Mouse (Mus musculus) lung, adult 2 months (tissue): ENCODE measurements around the gene Lmtk2.

Source experiments
- CTCF ChIP-seq: fragments of 200-500 bp; IDR thresholded peaks from 2 replicates; pipeline ENCODE4 v1.5.1; 2011; ENCODE audit warnings: mild to moderate bottlenecking, low read length, control low read depth; ENCODE audit not compliant: insufficient read depth
- POLR2A ChIP-seq: fragments of 200-500 bp; IDR thresholded peaks from 2 replicates; pipeline ENCODE4 v1.6.1; 2011; ENCODE audit warnings: low read depth, mild to moderate bottlenecking, control low read depth, low read length, borderline replicate concordance; ENCODE audit errors: extremely low read depth

DNA sequence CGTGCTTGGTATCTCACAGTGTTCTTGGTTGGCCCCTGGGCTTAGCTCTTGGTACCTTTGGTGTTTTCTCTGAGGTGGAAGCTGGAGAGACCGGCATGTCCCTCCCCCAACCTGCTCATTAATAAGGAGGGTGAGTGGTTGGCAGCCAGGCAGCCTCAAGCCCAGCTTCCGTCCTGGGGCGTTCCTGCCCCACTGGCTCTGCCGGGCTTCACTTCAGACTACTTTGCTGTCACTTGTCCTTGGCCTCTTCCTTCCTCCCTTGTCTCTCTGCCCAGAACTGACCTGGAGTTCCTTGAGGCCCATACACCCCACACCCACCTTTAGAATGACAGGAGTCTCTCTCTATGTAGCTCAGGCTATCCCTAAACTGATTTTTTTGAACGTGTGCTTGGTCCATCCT lies 92.4 kb downstream of the Lmtk2 start:
- TF ChIP-seq CTCF (no peak), POLR2A (no peak)
